Mouse (Mus musculus): Measurements from ENCODE around the gene Grk1.

DNA sequence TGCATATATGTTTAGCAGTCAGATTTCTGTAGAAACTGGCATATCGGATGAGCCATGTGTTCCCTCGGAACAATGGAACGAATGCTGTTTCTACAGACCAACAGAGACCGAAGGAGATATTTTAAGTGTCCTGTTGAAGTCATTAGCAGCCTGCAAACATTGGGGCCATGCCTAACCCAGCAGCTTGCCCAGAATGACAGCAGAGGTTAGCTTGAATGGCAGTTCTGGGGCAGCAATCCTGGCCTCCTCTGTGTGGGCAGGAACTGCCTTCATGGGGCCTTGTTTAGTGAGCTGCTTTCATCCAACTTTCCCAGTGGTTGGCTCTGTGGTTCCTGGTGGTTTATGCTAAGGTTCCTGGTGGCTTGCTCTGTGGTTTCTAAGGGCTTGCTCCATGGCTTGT, 54.5 kb downstream of the Grk1 start:
- no peak for TF ChIP-seq CTCF (IDR thresholded peaks at IDR 0.05; ENCODE audit: extremely low read depth, insufficient read depth, insufficient read length, insufficient replicate concordance)
- no peak for TF ChIP-seq POLR2A (IDR thresholded peaks at IDR 0.05; ENCODE audit: low read depth, low read length)

Data from spleen, adult 2 months (tissue).